ENCODE assay signal across 28 mouse cellular contexts in genomic region chr6:141984644-141985043, GRCm38 (mm10). TPM values are rescaled to one million over a fixed set of nuclear protein-coding genes. Genes with fewer than 3 reads are reported as not detected.
DNase-seq lines count a peak whose midpoint lies in the region; ATAC-seq and TF ChIP-seq lines count a peak whose summit lies in the region.
"Had no signal": no experiment of that assay in that cellular context is flagged by ENCODE, and none has a peak within 500 bp of the region (broad histone marks: within the 10 kb centered on the region; RNA-seq: fewer than 3 reads in every experiment).

No protein-coding gene starts in this region.

- no peaks in the 10 kb centered on the region for H3K36me3 ChIP-seq in kidney, postnatal 0 days (ENCODE audit: insufficient read depth, low read length)
- no peaks in the 10 kb centered on the region for H3K36me3 ChIP-seq in kidney, embryonic 14.5 days (ENCODE audit: control insufficient read depth, insufficient read depth, low read length)
- H3K36me3 ChIP-seq in forebrain, embryonic 12.5 days (replicated peaks) = no peaks in the 10 kb centered on the region
- H3K36me3 ChIP-seq: embryonic facial prominence, embryonic 12.5 days; embryonic facial prominence, embryonic 15.5 days; forebrain, embryonic 15.5 days; heart, embryonic 12.5 days; heart, embryonic 15.5 days; hindbrain, embryonic 10.5 days; hindbrain, embryonic 13.5 days had no signal

- DNase-seq in kidney, adult 9 months = peak; percentile 83
- DNase-seq in kidney, adult 18-20 months = no peak
- DNase-seq in kidney, postnatal 0 days (ENCODE audit: low spot score) = peak; percentile 6
- DNase-seq in retina, embryonic 14.5 days (ENCODE audit: low spot score) = peak; percentile 4
- no peak for DNase-seq in retina, postnatal 1 day
- DNase-seq in kidney, postnatal 36 days = peak; percentile 11 to 15
- DNase-seq: adrenal gland, postnatal 10 days; cerebellum, adult 11 months; cerebellum, adult 2 months; cerebellum, adult 9-11 months; cerebellum, postnatal 25 days; gastrocnemius, postnatal 25 days; heart, adult 18-20 months; heart, postnatal 10 days; heart, postnatal 36 days had no signal

- no peak for TF ChIP-seq CTCF in kidney, postnatal 0 days (IDR thresholded peaks at IDR 0.05; ENCODE audit: low read depth)

- H3K9me3 ChIP-seq in kidney, postnatal 0 days (replicated peaks; ENCODE audit: low read length) = no peaks in the 10 kb centered on the region
- no peaks in the 10 kb centered on the region for H3K9me3 ChIP-seq in kidney, embryonic 14.5 days (ENCODE audit: control insufficient read depth, low read length)
- H3K9me3 ChIP-seq in forebrain, embryonic 12.5 days = no peaks in the 10 kb centered on the region
- H3K9me3 ChIP-seq: embryonic facial prominence, embryonic 12.5 days; embryonic facial prominence, embryonic 15.5 days; forebrain, embryonic 15.5 days; heart, embryonic 12.5 days; heart, embryonic 15.5 days; hindbrain, embryonic 10.5 days; hindbrain, embryonic 13.5 days had no signal

- no peak overlapping the region for H3K9ac ChIP-seq in kidney, postnatal 0 days (ENCODE audit: low read depth, low read length)
- no peak overlapping the region for H3K9ac ChIP-seq in kidney, embryonic 14.5 days (ENCODE audit: low read depth, low read length)
- H3K9ac ChIP-seq in forebrain, embryonic 12.5 days = no peak overlapping the region
- H3K9ac ChIP-seq: embryonic facial prominence, embryonic 12.5 days; embryonic facial prominence, embryonic 15.5 days; forebrain, embryonic 15.5 days; heart, embryonic 12.5 days; heart, embryonic 15.5 days; hindbrain, embryonic 13.5 days had no signal

- no peaks in the 10 kb centered on the region for H3K4me1 ChIP-seq in kidney, postnatal 0 days (replicated peaks; ENCODE audit: insufficient read depth, low read length)
- no peaks in the 10 kb centered on the region for H3K4me1 ChIP-seq in kidney, embryonic 14.5 days (ENCODE audit: control insufficient read depth, insufficient read depth, low read length)
- H3K4me1 ChIP-seq in forebrain, embryonic 12.5 days = no peaks in the 10 kb centered on the region
- H3K4me1 ChIP-seq: embryonic facial prominence, embryonic 12.5 days; embryonic facial prominence, embryonic 15.5 days; forebrain, embryonic 15.5 days; heart, embryonic 12.5 days; heart, embryonic 15.5 days; hindbrain, embryonic 10.5 days; hindbrain, embryonic 13.5 days had no signal

- 0 out of 2 replicates have a peak, but pooled peaks have one; percentile 54 for ATAC-seq in kidney, postnatal 0 days (replicated peaks; ENCODE audit: low FRiP score, low read depth)
- ATAC-seq in kidney, embryonic 14.5 days (ENCODE audit: low FRiP score, low TSS enrichment) = no peak
- no peak for ATAC-seq in forebrain, embryonic 12.5 days (ENCODE audit: low FRiP score)
- ATAC-seq: CD4-positive, CD25-positive, alpha-beta regulatory T cell, adult 4 months; forebrain, embryonic 15.5 days had no signal

- no peak overlapping the region for H3K4me2 ChIP-seq in kidney, postnatal 0 days (ENCODE audit: low read length)
- H3K4me2 ChIP-seq in kidney, embryonic 14.5 days (replicated peaks; ENCODE audit: low read depth, low read length) = no peak overlapping the region
- no peak overlapping the region for H3K4me2 ChIP-seq in forebrain, embryonic 12.5 days
- H3K4me2 ChIP-seq: embryonic facial prominence, embryonic 12.5 days; embryonic facial prominence, embryonic 15.5 days; forebrain, embryonic 15.5 days; heart, embryonic 12.5 days; heart, embryonic 15.5 days; hindbrain, embryonic 13.5 days had no signal

- 57% methylated on average over 3 of the region's 3 CpGs for WGBS in kidney, postnatal 0 days
- WGBS in kidney, embryonic 14.5 days = 69% methylated on average over 3 of the region's 3 CpGs
- WGBS in forebrain, embryonic 12.5 days = 81% methylated on average over 3 of the region's 3 CpGs

- no peak overlapping the region for H3K4me3 ChIP-seq in kidney, postnatal 0 days (replicated peaks; ENCODE audit: low read depth, low read length)
- H3K4me3 ChIP-seq in kidney, embryonic 14.5 days (ENCODE audit: low read length) = no peak overlapping the region
- H3K4me3 ChIP-seq in forebrain, embryonic 12.5 days (replicated peaks) = no peak overlapping the region
- H3K4me3 ChIP-seq: embryonic facial prominence, embryonic 12.5 days; embryonic facial prominence, embryonic 15.5 days; forebrain, embryonic 15.5 days; heart, embryonic 12.5 days; heart, embryonic 15.5 days; hindbrain, embryonic 10.5 days; hindbrain, embryonic 13.5 days had no signal

- no peak overlapping the region for H3K27ac ChIP-seq in kidney, postnatal 0 days
- H3K27ac ChIP-seq in kidney, embryonic 14.5 days (ENCODE audit: low read depth, low read length) = no peak overlapping the region
- H3K27ac ChIP-seq in forebrain, embryonic 12.5 days = no peak overlapping the region
- H3K27ac ChIP-seq: embryonic facial prominence, embryonic 12.5 days; embryonic facial prominence, embryonic 15.5 days; forebrain, embryonic 15.5 days; heart, embryonic 15.5 days; hindbrain, embryonic 10.5 days; hindbrain, embryonic 13.5 days had no signal

- no peaks in the 10 kb centered on the region for H3K27me3 ChIP-seq in kidney, postnatal 0 days (ENCODE audit: insufficient read depth, low read length)
- H3K27me3 ChIP-seq in kidney, embryonic 14.5 days (ENCODE audit: control insufficient read depth, insufficient read depth, low read length) = no peaks in the 10 kb centered on the region
- no peaks in the 10 kb centered on the region for H3K27me3 ChIP-seq in forebrain, embryonic 12.5 days
- H3K27me3 ChIP-seq: embryonic facial prominence, embryonic 12.5 days; embryonic facial prominence, embryonic 15.5 days; forebrain, embryonic 15.5 days; heart, embryonic 12.5 days; heart, embryonic 15.5 days; hindbrain, embryonic 13.5 days had no signal

RNA-seq across cellular contexts. Expression of gene Gm6614, which starts 26.6 kb away (rescaled TPM):
- not detected in 2 replicates for polyA plus RNA-seq in kidney, postnatal 0 days (2015; fragmentation: Nextera tagmentation; extraction: Ambion mirVana)
- polyA plus RNA-seq in kidney, embryonic 14.5 days (2014; fragmentation: Nextera tagmentation; extraction: Ambion mirVana) = not detected in 2 replicates
- polyA plus RNA-seq in forebrain, embryonic 12.5 days (2016; fragmentation: Nextera tagmentation; extraction: Ambion mirVana) = not detected in 2 replicates
- polyA plus RNA-seq: C2C12; CD4-positive, CD25-positive, alpha-beta regulatory T cell, adult 4 months; cerebellum, adult 2 months; embryonic facial prominence, embryonic 12.5 days; embryonic facial prominence, embryonic 15.5 days; forebrain, embryonic 11.5 days; forebrain, embryonic 15.5 days; gonadal fat pad, adult 2 months; heart, embryonic 12.5 days; heart, embryonic 15.5 days; hindbrain, embryonic 10.5 days; hindbrain, embryonic 13.5 days had no signal

RNA-seq across cellular contexts. Expression of gene Slco1a1, which starts 37.9 kb away (rescaled TPM):
- polyA plus RNA-seq in kidney, postnatal 0 days (2015; fragmentation: Nextera tagmentation; extraction: Ambion mirVana) = 0.05 TPM in 1 of 2 replicates, not detected in the other
- polyA plus RNA-seq in kidney, embryonic 14.5 days (2014; fragmentation: Nextera tagmentation; extraction: Ambion mirVana) = not detected in 2 replicates
- not detected in 2 replicates for polyA plus RNA-seq in forebrain, embryonic 12.5 days (2016; fragmentation: Nextera tagmentation; extraction: Ambion mirVana)
- polyA plus RNA-seq: C2C12; CD4-positive, CD25-positive, alpha-beta regulatory T cell, adult 4 months; cerebellum, adult 2 months; embryonic facial prominence, embryonic 12.5 days; embryonic facial prominence, embryonic 15.5 days; forebrain, embryonic 11.5 days; forebrain, embryonic 15.5 days; gonadal fat pad, adult 2 months; heart, embryonic 12.5 days; heart, embryonic 15.5 days; hindbrain, embryonic 10.5 days; hindbrain, embryonic 13.5 days had no signal

Comparison
In these comparisons a context has a peak if more than half of its experiments do, and no peak if none do; other contexts are left out.
1. DNase-seq: peak in kidney, adult 9 months (single experiment), kidney, postnatal 0 days (single experiment), retina, embryonic 14.5 days (single experiment) and kidney, postnatal 36 days (2 of 2); none in kidney, adult 18-20 months (single experiment) and retina, postnatal 1 day (single experiment).